Mouse (Mus musculus) frontal cortex, postnatal 36 days (tissue): ENCODE data around the gene Sh3bp5.

Source experiments
- DNase-seq, 2 experiments: peaks; one replicate each; pipeline ENCODE4 v3.0.0; 2022; ENCODE audit warnings: low spot score in 2 of 2

Sh3bp5 gene

DNA sequence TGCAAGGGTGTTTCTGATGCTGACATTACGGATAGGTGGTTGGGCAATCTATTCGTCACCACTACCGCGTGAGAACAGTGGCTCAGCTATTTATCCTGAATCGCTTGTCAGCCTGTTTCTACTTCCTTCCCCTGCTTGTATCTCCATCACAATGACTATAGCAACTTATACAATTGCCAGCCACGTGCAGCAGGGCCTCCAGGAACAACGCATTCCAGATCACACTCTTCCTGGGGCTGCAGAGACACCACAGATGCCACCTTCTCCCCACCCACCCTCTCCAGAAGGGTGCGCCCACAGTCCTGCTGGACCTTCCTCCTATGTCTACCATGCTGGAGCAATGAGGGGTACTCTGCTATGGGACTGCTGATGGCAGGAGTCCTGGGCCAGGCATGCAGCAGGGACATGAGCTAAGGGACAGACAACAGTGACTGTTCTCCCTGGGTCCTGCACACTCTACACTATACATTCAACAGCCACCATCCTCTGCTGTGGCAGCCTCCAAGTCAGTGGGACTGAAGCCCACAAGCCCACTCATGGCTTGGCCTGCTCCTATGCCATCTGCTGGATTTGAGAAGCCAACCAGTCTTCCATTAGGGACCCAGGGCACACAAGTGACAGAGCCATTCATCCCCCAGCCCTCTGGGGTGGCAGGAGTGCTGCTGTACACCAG, 42.9 kb downstream of the Sh3bp5 start:
- peak in 1 of 2 experiments; percentile 74 for DNase-seq

DNA sequence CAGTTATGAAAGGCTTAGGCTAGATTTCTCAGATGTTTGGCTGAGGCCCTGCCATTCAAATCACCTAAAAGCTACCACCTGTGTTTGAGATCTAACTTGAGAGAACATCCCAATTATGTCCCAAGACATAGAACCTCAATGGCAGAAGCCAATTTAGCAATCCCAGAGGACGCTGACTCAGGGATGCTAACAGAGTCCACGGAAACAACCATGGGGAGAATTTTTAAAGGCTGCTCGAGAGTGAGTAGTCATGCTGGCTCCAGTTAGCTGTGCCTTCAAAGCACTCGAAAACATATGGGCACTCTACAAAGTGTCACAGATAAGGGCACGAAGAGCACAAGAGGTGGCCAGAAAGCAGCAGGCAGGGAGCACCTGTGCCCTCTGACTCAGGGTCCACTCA, 43.6 kb downstream of the Sh3bp5 start:
- no peak for DNase-seq

DNA sequence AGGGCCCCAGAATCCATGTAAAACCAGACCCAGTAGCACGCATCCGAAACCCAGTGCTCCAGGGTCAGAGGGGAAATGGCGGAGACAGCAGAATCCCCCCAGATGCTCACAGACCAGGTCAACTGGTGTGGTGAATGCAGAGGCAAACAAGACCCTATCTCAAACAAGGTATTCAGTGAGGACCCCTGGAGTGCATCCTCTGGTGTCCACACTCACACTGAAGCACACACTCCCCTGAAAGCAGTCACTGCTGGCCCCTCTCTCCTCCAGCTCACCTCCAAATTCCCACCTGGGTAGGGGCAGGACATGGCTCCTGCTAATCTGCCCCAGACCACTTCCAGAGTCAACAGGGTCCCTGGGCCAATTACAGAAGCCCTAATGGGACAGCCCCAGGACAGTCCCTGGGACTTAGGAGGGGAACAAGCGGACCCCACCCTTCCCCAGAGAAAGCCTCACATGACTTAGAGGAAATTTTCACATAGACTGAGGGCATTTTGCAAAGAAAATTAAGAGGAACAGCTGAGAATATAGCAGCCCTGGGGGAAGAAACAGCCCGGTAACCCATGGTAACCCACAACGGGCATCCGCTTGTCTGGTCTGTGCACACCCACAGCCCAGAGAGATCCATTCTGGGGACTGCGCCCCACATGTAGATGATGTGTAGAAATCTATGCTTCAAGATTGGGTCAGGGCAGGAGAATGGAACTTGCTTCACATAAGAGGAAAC, 46.3 kb downstream of the Sh3bp5 start:
- no peak for DNase-seq

DNA sequence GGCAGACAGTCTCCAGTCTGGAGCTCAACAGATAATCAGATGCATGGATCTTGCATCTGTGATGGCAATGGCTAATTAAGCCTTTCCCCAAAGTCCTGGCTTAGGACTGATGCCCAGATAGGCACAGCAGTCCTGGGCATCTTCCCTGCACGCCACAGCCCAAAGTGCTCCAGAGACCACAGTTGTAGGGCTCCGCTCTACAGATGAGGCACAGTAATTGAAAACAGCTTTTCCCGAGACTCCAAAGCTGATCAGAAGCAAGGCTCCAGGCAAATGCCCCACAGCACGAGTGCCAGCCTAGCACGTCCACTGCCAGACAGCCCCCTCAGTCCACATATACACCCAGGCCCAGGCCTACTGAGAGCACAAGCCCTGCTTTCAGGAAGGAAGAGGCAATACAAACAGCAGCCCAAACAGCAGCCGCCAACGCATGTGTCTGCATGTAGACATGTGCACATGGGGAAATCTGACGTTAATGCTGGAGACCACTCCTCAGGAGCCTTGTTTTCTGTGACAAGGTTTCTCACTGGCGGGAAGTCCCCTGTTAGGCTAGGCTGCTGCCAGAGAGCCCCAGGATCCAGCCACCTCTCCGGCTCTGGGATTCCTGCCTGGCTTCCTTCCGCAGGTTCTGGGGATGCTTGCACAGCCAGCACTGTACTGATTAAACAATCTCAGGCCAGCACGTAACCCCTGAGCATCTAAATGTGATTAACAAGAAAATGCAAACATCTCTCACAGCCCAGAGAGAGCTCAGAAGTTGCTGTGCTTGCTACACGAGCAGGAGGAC, 47.6 kb downstream of the Sh3bp5 start:
- no peak for DNase-seq

DNA sequence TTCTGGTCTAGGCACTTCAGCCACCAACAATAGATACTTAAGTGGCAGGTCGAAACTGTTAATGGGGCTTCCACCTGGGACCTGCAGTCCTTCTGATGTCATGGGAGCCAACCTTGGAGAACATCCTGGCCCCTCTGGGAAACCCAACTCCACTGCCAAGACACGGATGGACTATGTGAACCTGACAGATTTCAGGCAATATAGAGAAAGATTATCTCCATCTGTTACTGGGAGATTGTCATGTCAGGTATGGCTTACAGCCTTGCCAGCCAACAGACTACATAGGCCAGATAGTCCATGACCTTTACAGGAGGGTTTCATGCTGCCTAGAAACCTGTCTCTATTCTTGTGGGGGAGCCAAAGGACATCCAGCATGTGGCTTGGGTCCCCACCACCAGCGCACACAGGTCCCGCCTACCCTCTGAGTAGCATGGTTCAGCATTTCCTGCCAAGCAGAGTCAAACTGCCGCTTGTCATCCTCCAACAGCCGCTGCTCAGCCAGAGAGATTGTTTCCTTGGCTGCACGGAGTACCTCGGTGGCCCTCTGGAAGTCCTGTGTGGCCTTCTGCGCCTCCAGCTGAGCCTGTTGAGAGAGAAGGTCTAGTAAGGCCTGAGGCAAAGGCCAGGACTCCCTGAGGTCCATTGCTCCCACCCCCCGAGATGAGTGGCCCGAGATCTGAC, 48.4 kb downstream of the Sh3bp5 start:
- no peak for DNase-seq

DNA sequence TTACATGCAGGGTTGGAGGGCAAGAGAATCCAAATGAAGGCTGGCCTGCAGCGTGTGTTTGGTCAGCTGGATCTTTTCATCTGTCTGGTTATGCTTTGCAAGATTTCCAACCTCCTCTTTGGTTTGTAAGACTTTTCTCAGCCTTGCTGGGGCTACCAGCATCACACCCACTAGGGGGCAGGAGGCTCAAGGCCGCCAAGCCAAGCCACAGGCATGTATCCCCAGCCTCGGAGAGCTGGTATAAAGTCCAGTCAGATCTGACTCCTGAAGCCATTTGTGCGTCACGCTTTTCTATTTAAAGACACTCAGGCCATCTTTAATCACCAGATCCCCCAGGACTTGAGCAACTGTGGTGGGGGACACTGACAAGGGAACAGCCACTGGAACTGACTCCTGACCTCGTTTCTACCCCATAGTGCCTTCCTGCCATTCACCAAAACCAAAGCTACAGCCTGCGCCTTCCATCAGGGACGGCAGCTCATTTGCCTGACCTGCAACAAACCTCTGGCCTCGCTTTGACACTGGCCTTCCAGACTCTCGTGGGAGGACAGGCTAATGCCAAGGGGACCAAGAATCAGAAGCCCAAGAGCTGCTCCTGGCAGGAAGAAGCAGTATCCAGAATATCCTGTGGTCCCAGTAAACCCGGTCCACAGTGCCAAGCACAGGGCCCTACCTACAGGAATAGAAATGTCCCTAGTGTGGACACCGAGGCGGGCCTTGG, 49.7 kb downstream of the Sh3bp5 start:
- peak in 1 of 2 experiments; percentile 79 for DNase-seq

DNA sequence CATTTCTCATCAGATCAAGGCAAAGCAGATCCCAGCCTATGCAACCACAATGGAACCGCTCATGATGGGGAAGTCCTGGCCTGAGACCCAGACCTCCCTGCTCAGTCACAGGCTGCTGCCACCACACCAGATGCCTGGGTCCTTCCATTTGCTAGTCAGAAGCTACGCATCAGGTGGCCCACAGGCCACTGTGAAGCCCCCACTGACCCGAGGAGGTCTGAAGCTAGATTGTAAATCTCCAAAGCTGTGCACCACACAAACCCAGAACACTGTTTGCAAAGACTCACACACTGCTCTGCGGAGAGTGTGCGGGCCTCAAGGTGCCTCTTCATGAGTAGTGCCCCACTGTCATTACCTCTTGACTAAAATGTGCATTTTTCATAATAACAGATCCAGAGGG, 50.5 kb downstream of the Sh3bp5 start:
- no peak for DNase-seq

DNA sequence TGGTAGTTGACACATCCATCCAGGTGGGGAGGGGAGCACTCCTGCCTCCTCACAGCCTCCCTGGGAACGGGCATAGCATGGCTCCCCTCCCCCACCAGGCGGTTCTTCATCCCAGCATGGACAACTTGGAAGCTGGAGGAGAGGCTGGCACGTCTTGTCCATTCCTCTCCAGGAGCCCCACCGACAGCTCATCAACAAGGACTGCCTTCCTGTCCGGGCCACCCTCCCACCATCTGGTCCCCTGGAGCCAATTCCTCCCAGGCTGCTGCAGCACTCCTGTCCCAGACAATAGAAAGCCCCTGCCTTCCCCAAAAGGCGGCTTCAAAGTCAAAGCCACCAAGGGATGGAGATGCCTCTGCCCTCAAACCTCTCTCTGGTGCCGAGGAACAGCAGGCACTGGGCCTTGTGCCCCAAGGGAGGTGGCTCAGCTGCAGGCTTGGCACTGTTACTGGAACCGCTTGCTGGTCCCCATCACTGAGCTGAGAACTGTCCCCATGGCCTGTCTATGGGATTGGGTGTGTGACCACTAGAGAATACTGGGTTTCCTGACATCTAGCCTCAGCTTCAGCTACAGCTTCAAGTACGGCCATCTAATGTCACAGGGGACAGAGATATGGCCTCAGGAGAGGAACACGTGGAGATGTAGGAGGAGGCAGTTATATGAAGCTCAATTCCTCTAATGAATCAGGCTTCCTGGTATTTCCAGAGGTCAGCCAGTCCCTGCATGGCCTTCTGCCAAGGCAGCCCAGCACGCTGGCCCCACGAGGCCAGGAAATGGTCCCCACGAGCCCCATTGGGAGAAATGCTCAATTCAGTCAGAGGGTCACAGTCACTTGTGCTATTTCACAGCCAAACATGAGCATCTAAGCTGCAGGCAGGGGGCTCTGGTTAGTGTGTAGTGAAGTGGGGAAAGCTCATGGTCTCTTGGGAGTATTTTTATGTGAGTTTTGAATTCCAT, 51.2 kb downstream of the Sh3bp5 start:
- DNase-seq, result no peak

DNA sequence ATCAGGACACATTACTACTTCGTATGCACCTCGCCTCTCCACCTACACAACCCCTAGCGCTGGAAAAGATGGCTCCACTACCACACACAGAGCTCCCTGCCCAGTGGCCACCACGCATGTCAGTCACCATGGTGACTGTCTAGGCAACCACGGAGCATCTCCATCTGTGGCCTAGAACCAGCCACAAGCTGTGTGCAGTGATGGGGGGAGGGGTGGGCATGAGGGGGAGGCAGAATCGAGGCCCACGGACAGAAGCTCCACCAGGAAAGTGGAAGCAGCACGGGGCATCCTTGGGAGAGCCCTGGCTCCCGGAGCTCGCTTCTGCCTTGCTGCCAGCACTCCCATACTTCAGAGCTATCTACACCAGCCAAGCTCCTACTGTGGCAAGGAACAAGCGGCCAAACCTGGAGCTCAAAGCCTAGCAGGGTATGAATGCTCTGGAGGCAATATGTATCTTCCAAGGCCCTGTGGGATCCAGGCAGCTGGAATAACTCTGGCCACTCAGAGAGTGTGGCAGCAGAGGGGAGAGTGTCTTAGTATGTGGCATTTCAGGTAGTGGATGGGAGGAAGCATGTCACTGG, 52.3 kb downstream of the Sh3bp5 start:
- DNase-seq, result peak; percentile 69 to 77

DNA sequence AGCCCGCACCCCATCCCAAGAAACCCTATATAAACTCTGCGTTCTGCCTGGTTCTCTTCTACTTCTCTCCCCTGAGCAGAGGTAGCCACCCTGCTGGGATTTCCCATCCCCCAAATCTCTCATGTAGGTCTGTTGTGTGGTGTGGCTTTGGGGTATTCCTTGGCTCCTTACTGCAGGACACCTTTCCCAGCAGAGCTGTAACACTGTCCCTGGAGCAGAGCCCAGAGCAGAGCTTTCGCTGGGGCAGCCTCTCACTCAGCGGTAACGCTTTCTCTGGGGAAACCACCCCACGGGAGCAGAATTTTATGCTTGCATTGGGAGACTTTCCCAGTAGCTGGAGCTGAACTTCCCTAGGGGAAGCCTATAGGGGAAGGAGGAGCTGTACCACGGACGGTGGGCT, 53.6 kb downstream of the Sh3bp5 start:
- no peak for DNase-seq

DNA sequence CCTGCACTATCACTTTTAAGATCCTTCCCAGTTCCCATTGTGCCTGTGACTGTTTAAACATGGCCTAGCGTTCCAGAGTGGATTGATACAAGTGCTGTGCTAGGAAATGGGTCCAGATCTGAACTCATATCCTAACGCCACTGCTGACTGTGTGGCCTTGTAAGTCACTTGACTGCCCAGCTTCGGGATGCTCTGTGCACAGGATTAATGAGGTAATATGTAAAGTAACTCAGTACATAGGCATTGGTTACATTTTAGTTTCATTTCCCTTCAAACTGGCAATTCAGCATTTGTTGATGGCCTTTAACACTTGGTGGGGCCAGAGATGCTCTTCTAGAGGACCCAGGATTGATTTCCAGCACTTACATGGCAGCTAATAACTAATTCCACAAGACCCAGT, 59.5 kb downstream of the Sh3bp5 start:
- no peak for DNase-seq

DNA sequence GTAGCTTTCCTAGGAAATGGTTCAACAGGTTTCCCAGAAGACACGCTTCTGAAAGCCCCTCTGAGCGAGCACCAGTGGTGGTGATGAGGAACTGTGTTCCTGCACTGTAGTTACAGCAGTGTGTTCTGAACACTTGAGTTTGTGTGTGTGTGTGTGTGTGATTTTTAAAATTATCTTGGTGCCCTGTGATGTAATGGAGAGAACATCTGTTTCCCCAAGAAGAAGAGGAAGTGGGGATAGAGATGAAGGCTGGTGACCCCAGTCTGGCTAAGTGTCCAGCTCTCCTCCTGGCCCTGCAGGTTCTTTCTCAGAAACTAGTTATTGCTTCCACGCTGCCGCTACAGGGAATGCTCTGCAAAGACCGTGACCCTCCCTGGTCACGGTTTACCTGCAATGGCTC, 61.5 kb downstream of the Sh3bp5 start:
- DNase-seq, result no peak

DNA sequence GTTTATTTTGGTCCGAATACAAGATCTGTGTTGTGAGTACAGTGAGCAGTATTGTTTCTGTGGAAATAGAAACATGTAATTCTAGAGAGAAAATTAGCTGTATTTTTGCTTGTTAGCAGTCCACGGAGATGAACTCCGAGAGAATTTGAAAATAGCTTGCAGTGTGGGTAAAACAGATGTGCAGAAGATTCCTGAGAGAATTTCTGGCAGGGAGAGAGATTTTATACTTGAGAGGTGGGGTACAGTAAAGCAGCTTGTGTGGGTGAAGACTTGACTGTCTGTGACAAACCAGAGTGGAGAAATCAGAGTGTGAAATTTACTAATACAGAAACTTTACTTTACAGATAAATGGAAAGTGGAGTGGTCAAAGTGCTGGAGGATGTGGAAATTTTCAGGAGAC, 66.5 kb downstream of the Sh3bp5 start:
- DNase-seq, result no peak

DNA sequence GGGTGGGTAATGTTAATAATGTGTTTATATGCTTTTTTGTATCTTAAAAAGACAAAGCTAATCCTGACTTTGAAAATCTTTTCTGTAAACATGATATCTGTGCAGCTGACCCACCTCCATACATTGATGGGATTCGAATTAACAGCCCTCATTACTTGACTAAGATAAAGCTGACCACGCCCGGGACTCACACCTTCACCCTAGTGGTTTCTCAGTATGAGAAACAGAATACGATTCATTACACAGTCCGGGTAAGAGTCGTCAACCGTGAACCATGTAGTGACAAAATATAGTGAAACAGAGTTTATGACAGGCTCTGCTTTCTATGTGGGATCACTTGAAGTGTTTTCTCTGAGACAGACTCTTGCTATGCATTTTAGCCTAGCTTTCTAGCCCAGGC, 67.9 kb downstream of the Sh3bp5 start:
- DNase-seq, result no peak

DNA sequence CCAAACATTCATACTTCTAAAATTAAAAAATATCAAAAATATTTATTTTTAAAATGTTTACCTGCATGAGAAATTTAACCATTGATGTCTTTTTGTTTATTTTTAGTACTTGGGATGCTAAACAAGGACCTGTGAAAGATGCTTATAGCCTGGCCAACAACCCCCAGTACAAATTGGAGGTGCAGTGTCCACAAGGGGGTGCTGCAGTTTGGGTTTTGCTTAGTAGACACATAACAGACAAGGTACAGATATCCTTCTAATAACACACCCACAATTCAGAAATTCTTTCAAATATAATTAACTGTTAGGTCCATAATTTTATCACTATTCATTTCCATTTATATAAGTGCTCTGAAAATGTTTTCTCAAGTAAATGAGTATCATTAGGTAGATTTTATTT, 70.5 kb downstream of the Sh3bp5 start:
- peak in 1 of 2 experiments; percentile 65 for DNase-seq

DNA sequence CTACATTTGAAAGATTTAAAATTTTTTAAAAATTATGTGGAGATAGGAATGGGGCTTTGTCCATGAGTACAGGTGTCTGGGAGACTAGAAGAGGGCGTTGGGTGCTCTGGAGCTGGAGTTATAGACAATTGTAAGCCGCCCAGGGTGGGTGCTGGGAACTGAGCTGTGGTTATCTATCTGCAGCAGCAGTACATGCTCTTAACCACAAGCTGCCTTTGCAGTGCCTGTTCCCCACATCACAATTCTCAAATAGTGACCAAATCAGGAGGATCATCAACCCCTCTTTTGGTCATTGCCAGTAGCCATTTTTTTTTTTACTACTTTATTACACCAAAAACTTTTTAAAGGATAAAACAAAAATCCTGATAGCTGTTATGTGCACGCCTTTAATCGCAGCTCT, 71.3 kb downstream of the Sh3bp5 start:
- no peak for DNase-seq

DNA sequence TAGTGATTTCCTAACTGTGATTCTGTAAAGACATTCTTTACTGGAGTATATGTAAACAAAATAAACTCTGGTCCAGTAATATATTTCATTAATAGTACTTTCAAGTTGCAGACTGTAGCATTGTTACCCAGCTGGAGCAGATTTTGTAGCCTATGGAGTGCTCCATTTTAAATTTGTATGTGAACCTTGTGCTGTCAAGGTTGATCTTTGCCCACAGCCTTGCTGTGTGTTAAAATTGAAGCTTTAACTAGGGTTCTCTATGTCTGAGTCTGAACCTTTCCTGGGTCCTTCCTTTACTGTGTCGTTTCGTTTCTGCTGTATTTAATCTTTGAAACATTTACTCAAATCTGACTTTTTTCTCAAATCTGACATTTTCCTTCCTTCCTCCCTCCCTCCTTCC, 73.6 kb downstream of the Sh3bp5 start:
- DNase-seq, result no peak

DNA sequence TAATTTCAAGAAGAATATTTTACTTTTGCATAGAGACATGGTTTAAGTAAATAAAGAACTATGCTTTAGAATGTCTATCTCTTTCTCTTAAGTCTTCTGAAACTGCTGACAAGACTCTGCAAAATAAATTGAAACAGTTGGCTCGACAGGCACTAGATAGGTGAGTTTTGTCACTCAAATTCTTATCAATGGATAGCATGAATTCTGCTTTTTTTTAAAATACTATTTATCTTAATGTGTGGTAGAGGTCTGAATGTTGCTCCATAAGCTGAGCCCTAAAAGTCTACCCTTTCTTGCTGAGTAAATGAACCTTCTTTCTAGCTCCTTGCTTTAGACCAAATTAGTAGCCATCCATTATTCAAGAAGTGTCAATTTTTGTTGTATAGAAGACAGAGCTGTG, 90.5 kb downstream of the Sh3bp5 start:
- DNase-seq, result no peak

DNA sequence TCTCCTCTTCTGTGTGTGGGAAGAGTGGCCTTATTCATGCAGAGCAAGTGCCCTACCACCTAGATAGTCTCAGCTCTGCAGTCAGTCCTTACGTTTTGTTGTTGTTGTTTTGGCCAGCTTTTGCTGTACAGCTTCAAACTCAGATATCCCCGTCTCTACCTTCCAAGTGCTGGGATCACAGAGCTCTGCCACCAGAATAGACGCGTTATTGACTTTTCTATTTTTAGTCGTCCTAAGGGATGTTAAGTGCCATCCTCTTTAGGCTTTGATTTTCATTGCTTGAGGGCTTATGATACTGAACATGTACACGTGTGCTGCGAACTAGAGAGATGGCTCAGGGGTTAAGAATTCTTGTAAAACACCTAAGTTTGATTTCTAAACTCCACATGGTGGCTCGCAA, 92.6 kb downstream of the Sh3bp5 start:
- no peak for DNase-seq

DNA sequence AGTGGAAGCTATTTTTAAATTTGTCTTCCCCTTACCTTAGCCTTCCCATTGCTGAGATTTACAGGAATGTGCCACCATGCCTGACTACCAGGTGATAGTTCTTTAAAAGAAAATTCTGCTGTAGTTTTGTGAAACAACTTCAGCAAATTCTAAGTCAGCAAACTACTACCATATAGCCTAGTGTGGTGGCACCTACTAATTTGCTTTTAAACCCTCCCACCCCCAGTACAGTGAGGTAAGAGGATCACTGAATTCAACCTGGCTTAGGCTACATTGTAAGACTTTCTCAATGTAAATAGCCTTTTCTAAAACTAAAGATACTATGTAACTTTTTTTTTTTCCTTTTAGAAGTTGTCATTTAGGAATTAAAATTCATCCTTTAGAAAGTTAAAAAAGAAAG, 97.9 kb downstream of the Sh3bp5 start:
- no peak for DNase-seq
